Mouse (Mus musculus): ENCODE results near the gene Gpnmb. TPM values are rescaled to one million over a fixed set of nuclear protein-coding genes. Genes with fewer than 3 reads are reported as not detected.

Gpnmb gene
- polyA plus RNA-seq, 1 experiment from 2014 or later, result 0.74 TPM

- H3K27me3 ChIP-seq (ENCODE audit: control insufficient read depth, insufficient read depth, low read length), result no peaks in the 10 kb centered on the region
- H3K4me2 ChIP-seq, result no peak overlapping the region
- H3K4me1 ChIP-seq (ENCODE audit: control insufficient read depth, insufficient read depth, low read length), result peaks cover 2% of the 10 kb centered on the region; the same call in 1 of the 2 replicates
- H3K9ac ChIP-seq (ENCODE audit: low read length), result no peak overlapping the region
- 90% methylated on average over 7 of the region's 7 CpGs for WGBS
- no peaks in the 10 kb centered on the region for H3K36me3 ChIP-seq (ENCODE audit: control insufficient read depth, insufficient read depth, low read length)
- H3K27ac ChIP-seq (ENCODE audit: low read depth, low read length), result no peak overlapping the region
- DNase-seq (ENCODE audit: low spot score, missing footprints) (no peak), ATAC-seq (ENCODE audit: low FRiP score) (no peak)
- no peaks in the 10 kb centered on the region for H3K9me3 ChIP-seq (ENCODE audit: control insufficient read depth, low read length)
- H3K4me3 ChIP-seq (ENCODE audit: low read depth, low read length), result no peak overlapping the region
Measured at GRCm38 (mm10) chr6:49025290-49025689, 11.1 kb upstream of the Gpnmb start.

GRCm38 (mm10) chr6:49026496-49026895, 9.8 kb upstream of the Gpnmb start:
- Histone ChIP-seq H3K27ac (ENCODE audit: low read depth, low read length) (no peak overlapping the region), H3K4me1 (ENCODE audit: control insufficient read depth, insufficient read depth, low read length) (no peaks in the 10 kb centered on the region), H3K36me3 (ENCODE audit: control insufficient read depth, insufficient read depth, low read length) (no peaks in the 10 kb centered on the region), H3K9ac (ENCODE audit: low read length) (no peak overlapping the region), H3K4me3 (ENCODE audit: low read depth, low read length) (no peak overlapping the region), H3K27me3 (ENCODE audit: control insufficient read depth, insufficient read depth, low read length) (no peaks in the 10 kb centered on the region), H3K4me2 (no peak overlapping the region), H3K9me3 (ENCODE audit: control insufficient read depth, low read length) (no peaks in the 10 kb centered on the region)
- no peak for ATAC-seq (ENCODE audit: low FRiP score)
- 86% methylated on average over 5 of the region's 5 CpGs for WGBS
- DNase-seq (ENCODE audit: low spot score, missing footprints), result no peak

GRCm38 (mm10) chr6:49028019-49028418, 8.3 kb upstream of the Gpnmb start:
- 90% methylated on average over 6 of the region's 6 CpGs for WGBS
- ATAC-seq (ENCODE audit: low FRiP score) (no peak), DNase-seq (ENCODE audit: low spot score, missing footprints) (no peak)
- Histone ChIP-seq H3K9me3 (ENCODE audit: control insufficient read depth, low read length) (no peaks in the 10 kb centered on the region), H3K4me3 (ENCODE audit: low read depth, low read length) (no peak overlapping the region), H3K27me3 (ENCODE audit: control insufficient read depth, insufficient read depth, low read length) (no peaks in the 10 kb centered on the region), H3K9ac (ENCODE audit: low read length) (no peak overlapping the region), H3K27ac (ENCODE audit: low read depth, low read length) (no peak overlapping the region), H3K36me3 (ENCODE audit: control insufficient read depth, insufficient read depth, low read length) (no peaks in the 10 kb centered on the region), H3K4me1 (ENCODE audit: control insufficient read depth, insufficient read depth, low read length) (no peaks in the 10 kb centered on the region), H3K4me2 (no peak overlapping the region)

- 94% methylated on average over 3 of the region's 3 CpGs for WGBS
- no peak for ATAC-seq (ENCODE audit: low FRiP score)
- DNase-seq (ENCODE audit: low spot score, missing footprints), result no peak
- no peak overlapping the region for H3K9ac ChIP-seq (ENCODE audit: low read length)
- H3K4me2 ChIP-seq, result no peak overlapping the region
- no peaks in the 10 kb centered on the region for H3K36me3 ChIP-seq (ENCODE audit: control insufficient read depth, insufficient read depth, low read length)
- H3K4me1 ChIP-seq (ENCODE audit: control insufficient read depth, insufficient read depth, low read length), result no peaks in the 10 kb centered on the region
- no peaks in the 10 kb centered on the region for H3K27me3 ChIP-seq (ENCODE audit: control insufficient read depth, insufficient read depth, low read length)
- no peak overlapping the region for H3K27ac ChIP-seq (ENCODE audit: low read depth, low read length)
- H3K4me3 ChIP-seq (ENCODE audit: low read depth, low read length), result no peak overlapping the region
- H3K9me3 ChIP-seq (ENCODE audit: control insufficient read depth, low read length), result no peaks in the 10 kb centered on the region
Measured at GRCm38 (mm10) chr6:49028708-49029107, 7.6 kb upstream of the Gpnmb start.

GRCm38 (mm10) chr6:49031230-49031629, 5.1 kb upstream of the Gpnmb start:
- DNase-seq (ENCODE audit: low spot score, missing footprints) (no peak), ATAC-seq (ENCODE audit: low FRiP score) (no peak)
- WGBS, result 90% methylated on average over 4 of the region's 4 CpGs
- no peak overlapping the region for H3K4me2 ChIP-seq
- no peaks in the 10 kb centered on the region for H3K4me1 ChIP-seq (ENCODE audit: control insufficient read depth, insufficient read depth, low read length)
- H3K9me3 ChIP-seq (ENCODE audit: control insufficient read depth, low read length), result no peaks in the 10 kb centered on the region
- H3K27me3 ChIP-seq (ENCODE audit: control insufficient read depth, insufficient read depth, low read length), result no peaks in the 10 kb centered on the region
- no peak overlapping the region for H3K4me3 ChIP-seq (ENCODE audit: low read depth, low read length)
- H3K9ac ChIP-seq (ENCODE audit: low read length), result no peak overlapping the region
- H3K27ac ChIP-seq (ENCODE audit: low read depth, low read length), result no peak overlapping the region
- no peaks in the 10 kb centered on the region for H3K36me3 ChIP-seq (ENCODE audit: control insufficient read depth, insufficient read depth, low read length)

- H3K4me1 ChIP-seq (ENCODE audit: control insufficient read depth, insufficient read depth, low read length), result no peaks in the 10 kb centered on the region
- WGBS, result 80% methylated on average over 4 of the region's 4 CpGs
- no peaks in the 10 kb centered on the region for H3K36me3 ChIP-seq (ENCODE audit: control insufficient read depth, insufficient read depth, low read length)
- ATAC-seq (ENCODE audit: low FRiP score), result no peak
- no peak overlapping the region for H3K4me2 ChIP-seq
- no peak overlapping the region for H3K4me3 ChIP-seq (ENCODE audit: low read depth, low read length)
- H3K9ac ChIP-seq (ENCODE audit: low read length), result no peak overlapping the region
- H3K27ac ChIP-seq (ENCODE audit: low read depth, low read length), result no peak overlapping the region
- H3K27me3 ChIP-seq (ENCODE audit: control insufficient read depth, insufficient read depth, low read length), result no peaks in the 10 kb centered on the region; the same call in 1 of the 2 replicates
- no peak for DNase-seq (ENCODE audit: low spot score, missing footprints)
- no peaks in the 10 kb centered on the region for H3K9me3 ChIP-seq (ENCODE audit: control insufficient read depth, low read length)
Measured at GRCm38 (mm10) chr6:49032783-49033182, 3.6 kb upstream of the Gpnmb start.

- Histone ChIP-seq H3K4me2 (no peak overlapping the region), H3K4me1 (ENCODE audit: control insufficient read depth, insufficient read depth, low read length) (no peaks in the 10 kb centered on the region), H3K36me3 (ENCODE audit: control insufficient read depth, insufficient read depth, low read length) (no peaks in the 10 kb centered on the region)
Measured at GRCm38 (mm10) chr6:49037268-49037662, 919 bp downstream of the Gpnmb start.

GRCm38 (mm10) chr6:49039470-49040180, 3.3 kb downstream of the Gpnmb start:
- H3K9ac ChIP-seq (ENCODE audit: low read length), result peak overlapping the region; percentile 57
- no peak overlapping the region for H3K27ac ChIP-seq (ENCODE audit: low read depth, low read length)

More at GRCm38 (mm10) chr6:49037268-49037662, 919 bp downstream of the Gpnmb start:
- ATAC-seq (ENCODE audit: low FRiP score), result no peak
- WGBS, result 68% methylated on average over 12 of the region's 12 CpGs
- DNase-seq (ENCODE audit: low spot score, missing footprints), result no peak
- no peak overlapping the region for H3K9ac ChIP-seq (ENCODE audit: low read length)
- no peaks in the 10 kb centered on the region for H3K9me3 ChIP-seq (ENCODE audit: control insufficient read depth, low read length)
- H3K27me3 ChIP-seq (ENCODE audit: control insufficient read depth, insufficient read depth, low read length), result no peaks in the 10 kb centered on the region; the same call in 1 of the 2 replicates
- no peak overlapping the region for H3K4me3 ChIP-seq (ENCODE audit: low read depth, low read length)
- H3K27ac ChIP-seq (ENCODE audit: low read depth, low read length), result no peak overlapping the region

GRCm38 (mm10) chr6:49046502-49046901, 10.2 kb downstream of the Gpnmb start:
- Histone ChIP-seq H3K27ac (ENCODE audit: low read depth, low read length) (no peak overlapping the region), H3K4me1 (ENCODE audit: control insufficient read depth, insufficient read depth, low read length) (peaks cover 2% of the 10 kb centered on the region; the same call in 1 of the 2 replicates), H3K27me3 (ENCODE audit: control insufficient read depth, insufficient read depth, low read length) (no peaks in the 10 kb centered on the region), H3K4me3 (ENCODE audit: low read depth, low read length) (no peak overlapping the region), H3K36me3 (ENCODE audit: control insufficient read depth, insufficient read depth, low read length) (no peaks in the 10 kb centered on the region), H3K4me2 (no peak overlapping the region), H3K9me3 (ENCODE audit: control insufficient read depth, low read length) (no peaks in the 10 kb centered on the region), H3K9ac (ENCODE audit: low read length) (no peak overlapping the region)
- 65% methylated on average over 6 of the region's 6 CpGs for WGBS
- DNase-seq (ENCODE audit: low spot score, missing footprints), result peak; percentile 75
- ATAC-seq (ENCODE audit: low FRiP score), result no peak

More at GRCm38 (mm10) chr6:49039470-49040180, 3.3 kb downstream of the Gpnmb start:
- Histone ChIP-seq H3K4me2 (peak overlapping the region; percentile 42), H3K9me3 (ENCODE audit: control insufficient read depth, low read length) (no peaks in the 10 kb centered on the region), H3K4me1 (ENCODE audit: control insufficient read depth, insufficient read depth, low read length) (no peaks in the 10 kb centered on the region), H3K27me3 (ENCODE audit: control insufficient read depth, insufficient read depth, low read length) (no peaks in the 10 kb centered on the region; the same call in 1 of the 2 replicates), H3K4me3 (ENCODE audit: low read depth, low read length) (peak overlapping the region; percentile 22; the same call in 1 of the 2 replicates), H3K36me3 (ENCODE audit: control insufficient read depth, insufficient read depth, low read length) (no peaks in the 10 kb centered on the region)
- WGBS, result 14% methylated on average over 18 of the region's 18 CpGs
- DNase-seq (ENCODE audit: low spot score, missing footprints) (peak; percentile 92), ATAC-seq (ENCODE audit: low FRiP score) (0 out of 2 replicates have a peak, but pooled peaks have one; percentile 46)
